Mouse (Mus musculus): ENCODE data around the gene Shoc2.

- TF ChIP-seq CTCF (IDR thresholded peaks at IDR 0.05; ENCODE audit: insufficient read depth, low read length) (no peak), POLR2A (IDR thresholded peaks at IDR 0.05; ENCODE audit: borderline replicate concordance, extremely low read depth, low read depth, low read length) (no peak)
Observed at GRCm38 (mm10) chr19:53990538-53990937, 46.4 kb downstream of the Shoc2 start.
